In genomic region chr17:27963120-27963519, GRCm38 (mm10) we compare ENCODE assay signal across 7 mouse cellular contexts. TPM values are rescaled to one million over a fixed set of nuclear protein-coding genes. Genes with fewer than 3 reads are reported as not detected.
A peak's percentile ranks its signal among the peaks of the same experiment; 100 is the strongest.
DNase-seq lines count a peak whose midpoint lies in the region; TF ChIP-seq lines count a peak whose summit lies in the region.
"Not testable (repeated sequence)": the region's sequence is repeated elsewhere in the genome, so short reads cannot be mapped to it uniquely, and the experiment has no call there.

No protein-coding gene starts in this region.

- in situ Hi-C loops in ES-E14 (cut with MboI; ENCODE audit: low sequenced_read_pairs in 2 of 2, unreplicated experiment in 2 of 2) = not testable (repeated sequence)

- TF ChIP-seq CTCF in kidney, adult 2 months (conservative IDR thresholded peaks at IDR 0.05; ENCODE audit: insufficient read depth, insufficient read length, low read depth, low read length) = not testable (repeated sequence)

- 88% methylated on average over 7 of the region's 7 CpGs for WGBS in kidney, adult 2 months

- not testable (repeated sequence) for H3K9ac ChIP-seq in ES-E14 (ENCODE audit: insufficient read depth, low read depth, low read length, poor library complexity, severe bottlenecking)

- DNase-seq in CD4-positive, CD25-positive, alpha-beta regulatory T cell, adult 2 months (ENCODE audit: low read depth, low spot score) = peak; percentile 33
- DNase-seq in ES-E14 (ENCODE audit: low read depth, low spot score); kidney, adult 2 months: not testable (repeated sequence)
- peak; percentile 9 for DNase-seq in T-cell, adult 2 months (ENCODE audit: low spot score)
- DNase-seq in naive thymus-derived CD4-positive, alpha-beta T cell, adult 2 months (ENCODE audit: low read depth) = peak; percentile 30
- peak; percentile 12 for DNase-seq in thymus, postnatal 14 days
- peak; percentile 31 for DNase-seq in yolk sac, embryonic 10.5 days (ENCODE audit: low spot score)

- H3K27ac ChIP-seq in ES-E14 (ENCODE audit: insufficient read depth, low read depth, low read length, poor library complexity, severe bottlenecking) = 0 out of 2 replicates have a peak overlapping the region, but pooled peaks have one; percentile 4
- H3K27ac ChIP-seq in kidney, adult 2 months (ENCODE audit: insufficient read depth, low read depth, low read length) = peak overlapping the region; percentile 98

- H3K36me3 ChIP-seq in ES-E14 (ENCODE audit: control insufficient read depth, insufficient read depth, low read length, poor library complexity, severe bottlenecking); kidney, adult 2 months (ENCODE audit: control insufficient read depth, insufficient read depth, low read length): not testable (repeated sequence)

- TF ChIP-seq POLR2A in kidney, adult 2 months (IDR thresholded peaks at IDR 0.05; ENCODE audit: low read depth, low read length) = not testable (repeated sequence)

- not testable (repeated sequence) for H3K4me3 ChIP-seq in ES-E14 (ENCODE audit: insufficient read depth in 1 of 2, low read depth in 1 of 2, low read length in 2 of 2, poor library complexity in 1 of 2, severe bottlenecking in 1 of 2); kidney, adult 2 months (ENCODE audit: insufficient read depth, low read depth, low read length)

- not testable (repeated sequence) for H3K9me3 ChIP-seq in ES-E14 (ENCODE audit: control insufficient read depth, insufficient read depth, low read depth, low read length)

- peaks cover 5 to 14% of the 10 kb centered on the region in 2 experiments; a peak in 3 of 4 replicates for H3K4me1 ChIP-seq in ES-E14 (ENCODE audit: control insufficient read depth in 2 of 2, insufficient read depth in 2 of 2, low read length in 2 of 2, poor library complexity in 1 of 2)
- H3K4me1 ChIP-seq in kidney, adult 2 months (ENCODE audit: control insufficient read depth, insufficient read depth, low read length) = peaks cover 37% of the 10 kb centered on the region

- not testable (repeated sequence) for H3K27me3 ChIP-seq in kidney, adult 2 months (replicated peaks; ENCODE audit: control insufficient read depth, insufficient read depth, low read length)

TF ChIP-seq in ES-E14, 5 proteins besides CTCF, POLR2A, EP300 and RAD21:
- peak; percentile 91 for TF ChIP-seq ZNF384 (IDR thresholded peaks at IDR 0.05; ENCODE audit: low read depth, low read length)

RNA-seq across cellular contexts. Expression of gene Taf11, which starts 53.5 kb away (rescaled TPM):
- 25.5 and 35.8 TPM in 2 replicates for total RNA-seq in ES-E14 (2012; rRNA removed)
- 12.0 and 15.3 TPM in 2 replicates for polyA plus RNA-seq in kidney, adult 2 months (2012; rRNA removed)

RNA-seq across cellular contexts. Expression of gene Anks1, which starts 54.0 kb away (rescaled TPM):
- total RNA-seq in ES-E14 (2012; rRNA removed) = 20.9 and 24.7 TPM in 2 replicates
- polyA plus RNA-seq in kidney, adult 2 months (2012; rRNA removed) = 36.7 and 44.5 TPM in 2 replicates
